Mouse (Mus musculus) kidney, embryonic 14.5 days (tissue): ENCODE data around the gene Stx6. TPM values are rescaled to one million over a fixed set of nuclear protein-coding genes. Genes with fewer than 3 reads are reported as not detected.

ENCODE experiments used
- ATAC-seq: fragments of 200-750 bp; cut with Nextera tagmentation; 2 replicates; pipeline ENCODE4 v1.8.0; 2017; ENCODE audit warnings: moderate number of reproducible peaks, mild to moderate bottlenecking, moderate TSS enrichment, moderate library complexity; ENCODE audit not compliant: low FRiP score, low TSS enrichment
- H3K27ac ChIP-seq: fragments of 300-500 bp; sonication (generic); 2 replicates; pipeline ENCODE4 v1.5.1; 2014; ENCODE audit warnings: low read depth, mild to moderate bottlenecking, low read length, moderate library complexity, mixed read lengths
- H3K27me3 ChIP-seq: fragments of 300-500 bp; sonication (generic); 2 replicates; pipeline ENCODE4 v1.6.1; 2014; ENCODE audit warnings: mild to moderate bottlenecking, low read length; ENCODE audit not compliant: control insufficient read depth, insufficient read depth
- H3K36me3 ChIP-seq: fragments of 300-500 bp; sonication (generic); 2 replicates; pipeline ENCODE4 v1.6.1; 2014; ENCODE audit warnings: low read length, mixed read lengths; ENCODE audit not compliant: control insufficient read depth, insufficient read depth
- H3K4me1 ChIP-seq: fragments of 300-500 bp; sonication (generic); 2 replicates; pipeline ENCODE4 v1.6.1; 2014; ENCODE audit warnings: low read length, mixed read lengths; ENCODE audit not compliant: control insufficient read depth, insufficient read depth
- H3K4me2 ChIP-seq: fragments of 300-500 bp; sonication (generic); replicated peaks from 2 replicates; pipeline ENCODE4 v1.6.1; 2014; ENCODE audit warnings: low read depth, mild to moderate bottlenecking, low read length
- H3K4me3 ChIP-seq: fragments of 300-500 bp; sonication (generic); 2 replicates; pipeline ENCODE4 v1.5.1; 2014; ENCODE audit warnings: mild to moderate bottlenecking, low read length
- H3K9ac ChIP-seq: fragments of 300-500 bp; sonication (generic); 2 replicates; pipeline ENCODE4 v1.6.1; 2014; ENCODE audit warnings: low read depth, mild to moderate bottlenecking, low read length, moderate library complexity
- H3K9me3 ChIP-seq: fragments of 300-500 bp; sonication (generic); 2 replicates; pipeline ENCODE4 v1.6.1; 2016; ENCODE audit warnings: low read length; ENCODE audit not compliant: control insufficient read depth
- WGBS: fragments of 180-500 bp; shearing (Covaris S2); extraction: QIAGEN DNeasy Blood & Tissue Kit; methylation state at CpG from one replicate; pipeline ENCODE4 v1.1.7; 2014; 5-methylcytosine and 5-hydroxymethylcytosine counted together
- polyA plus RNA-seq: library from polyadenylated mRNA; unstranded; fragments of >200 nt; fragmentation: Nextera tagmentation; extraction: Ambion mirVana; gene quantifications from 2 replicates; pipeline ENCODE4 v1.2.1, GENCODE M21; 2014

Gene Stx6
- polyA plus RNA-seq, 1 experiment from 2014 or later, result 86.8 TPM

DNA sequence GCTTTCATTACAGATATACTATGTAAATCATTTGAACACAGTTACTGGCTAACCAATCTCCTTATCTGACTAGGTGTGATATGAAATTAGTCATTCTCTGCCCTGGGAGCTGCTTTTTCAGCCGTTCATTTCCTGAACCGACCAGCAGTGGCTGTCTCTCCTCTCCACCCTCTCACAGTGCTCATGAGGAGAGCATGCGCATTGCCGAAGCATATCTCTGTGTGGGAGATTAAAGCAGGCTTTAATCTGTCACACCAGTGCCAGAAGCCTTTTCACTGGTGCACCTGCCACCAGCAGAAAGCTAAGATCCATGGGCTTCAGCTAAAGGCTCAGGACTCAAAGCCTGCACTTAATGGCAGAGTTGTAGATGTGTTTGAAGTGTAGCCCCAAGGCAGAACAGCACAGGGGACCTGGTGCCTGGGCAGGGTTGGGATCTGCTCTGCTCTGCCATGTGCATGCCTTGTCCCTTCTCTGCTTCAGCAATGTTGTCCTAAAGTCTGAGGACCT is 42.9 kb downstream of the Stx6 start:
- WGBS, result 68% methylated on average over 4 of the region's 4 CpGs

DNA sequence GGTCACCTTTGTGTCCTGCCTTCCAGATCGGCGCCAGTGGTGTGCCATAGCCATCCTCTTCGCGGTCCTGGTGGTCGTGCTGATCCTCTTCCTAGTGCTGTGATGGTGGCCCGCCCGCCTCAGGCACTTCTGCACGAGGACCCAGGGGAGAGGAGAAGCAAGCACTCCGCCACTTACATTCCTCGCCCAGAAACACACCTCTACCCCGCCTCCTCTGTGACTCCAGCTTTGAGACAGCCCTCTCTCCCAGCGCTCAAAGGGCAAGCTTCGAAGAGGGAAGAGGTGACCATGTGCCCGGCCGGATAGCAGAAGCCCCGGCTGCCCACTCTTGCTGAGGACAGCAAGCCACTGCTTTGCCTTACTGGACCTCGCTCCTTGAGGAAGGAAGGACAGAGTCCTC is 43.4 kb downstream of the Stx6 start:
- Histone ChIP-seq H3K4me1 (peaks cover 9% of the 10 kb centered on the region), H3K4me2 (no peak overlapping the region), H3K27me3 (no peaks in the 10 kb centered on the region), H3K27ac (no peak overlapping the region), H3K9me3 (no peaks in the 10 kb centered on the region), H3K9ac (no peak overlapping the region), H3K4me3 (no peak overlapping the region), H3K36me3 (peaks cover 62% of the 10 kb centered on the region)
- no peak; the same call in 1 of the 2 replicates for ATAC-seq
- WGBS, result 77% methylated on average over 17 of the region's 17 CpGs

More for the DNA sequence above, 42.9 kb downstream of the Stx6 start:
- Histone ChIP-seq H3K4me3 (no peak overlapping the region), H3K36me3 (peaks cover 60% of the 10 kb centered on the region), H3K4me2 (no peak overlapping the region), H3K27me3 (no peaks in the 10 kb centered on the region), H3K9me3 (no peaks in the 10 kb centered on the region), H3K4me1 (peaks cover 9% of the 10 kb centered on the region), H3K9ac (no peak overlapping the region), H3K27ac (no peak overlapping the region)
- ATAC-seq, result no peak

DNA sequence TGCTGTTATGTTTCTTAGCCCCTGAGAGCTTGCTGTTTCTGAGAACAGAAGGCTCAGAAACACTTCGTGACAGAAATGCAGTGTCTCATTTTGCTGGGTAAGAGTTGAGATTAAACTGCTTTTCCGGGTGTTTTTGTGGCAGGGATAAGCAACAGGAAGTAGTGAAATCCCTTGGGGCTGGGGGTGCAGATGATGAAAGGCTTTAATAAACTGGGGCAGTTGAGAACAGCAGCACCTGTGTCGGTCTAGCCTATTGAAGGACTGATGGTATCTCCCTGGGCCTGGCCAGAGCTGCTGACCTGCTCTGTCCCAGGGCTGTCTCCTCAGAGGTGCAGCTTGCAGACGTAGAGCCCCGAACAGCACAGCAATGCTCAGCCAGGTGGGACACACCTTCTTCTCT is 44.0 kb downstream of the Stx6 start:
- Histone ChIP-seq H3K4me1 (peaks cover 9% of the 10 kb centered on the region), H3K27ac (no peak overlapping the region), H3K9ac (no peak overlapping the region), H3K36me3 (peaks cover 61% of the 10 kb centered on the region), H3K4me3 (no peak overlapping the region), H3K4me2 (no peak overlapping the region), H3K9me3 (no peaks in the 10 kb centered on the region), H3K27me3 (no peaks in the 10 kb centered on the region)
- 76% methylated on average over 5 of the region's 5 CpGs for WGBS
- ATAC-seq, result no peak

- Histone ChIP-seq H3K9ac (no peak overlapping the region), H3K27ac (no peak overlapping the region), H3K4me2 (no peak overlapping the region), H3K36me3 (peaks cover 59% of the 10 kb centered on the region), H3K9me3 (no peaks in the 10 kb centered on the region), H3K27me3 (no peaks in the 10 kb centered on the region), H3K4me3 (no peak overlapping the region), H3K4me1 (peaks cover 9% of the 10 kb centered on the region)
- 81% methylated on average over 7 of the region's 7 CpGs for WGBS
- ATAC-seq, result no peak
Observed at GRCm38 (mm10) chr1:155203101-155203500, 44.6 kb downstream of the Stx6 start.

GRCm38 (mm10) chr1:155203954-155204353 is 45.4 kb downstream of the Stx6 start:
- no peak overlapping the region for H3K27ac ChIP-seq
- no peak overlapping the region for H3K4me2 ChIP-seq
- peaks cover 9% of the 10 kb centered on the region for H3K4me1 ChIP-seq
- 97% methylated on average over 12 of the region's 12 CpGs for WGBS
- no peaks in the 10 kb centered on the region for H3K27me3 ChIP-seq
- no peak for ATAC-seq
- no peak overlapping the region for H3K9ac ChIP-seq
- H3K36me3 ChIP-seq, result peaks cover 51% of the 10 kb centered on the region
- H3K9me3 ChIP-seq, result no peaks in the 10 kb centered on the region
- no peak overlapping the region for H3K4me3 ChIP-seq

DNA sequence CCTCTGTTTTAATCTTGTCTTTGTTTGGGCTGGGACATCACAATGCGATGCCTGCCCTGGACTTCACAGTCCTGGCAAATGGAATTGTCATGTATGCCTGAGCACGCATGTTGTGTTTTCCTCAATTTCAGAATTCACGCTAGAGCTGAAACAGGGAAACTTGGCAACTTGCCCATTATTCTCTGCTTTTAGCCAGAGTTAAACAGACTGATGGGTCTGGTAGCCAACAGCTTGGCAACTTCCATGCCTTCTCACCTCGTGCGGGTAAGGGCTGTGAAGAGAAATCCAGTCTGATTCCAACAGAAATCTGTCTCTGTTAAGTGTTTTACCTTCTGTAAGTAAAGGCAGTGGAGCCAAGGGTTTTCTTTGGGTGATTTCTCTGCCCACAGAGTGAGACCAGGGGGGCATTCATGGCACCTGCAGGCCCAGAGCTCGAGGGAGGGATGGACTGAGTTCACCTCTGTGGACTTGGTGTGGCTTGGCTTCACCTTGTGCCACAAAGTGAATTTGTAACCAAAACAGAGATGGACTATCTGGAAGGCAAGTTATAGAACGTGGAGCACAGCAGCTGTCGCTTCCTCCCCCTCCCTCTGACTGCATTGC is 46.1 kb downstream of the Stx6 start:
- Histone ChIP-seq H3K9ac (no peak overlapping the region), H3K4me3 (no peak overlapping the region), H3K9me3 (no peaks in the 10 kb centered on the region), H3K36me3 (peaks cover 46% of the 10 kb centered on the region), H3K4me2 (no peak overlapping the region), H3K4me1 (peaks cover 9% of the 10 kb centered on the region), H3K27me3 (no peaks in the 10 kb centered on the region), H3K27ac (no peak overlapping the region)
- WGBS, result 81% methylated on average over 8 of the region's 8 CpGs
- no peak for ATAC-seq

- WGBS, result 55% methylated on average over 7 of the region's 7 CpGs
- Histone ChIP-seq H3K9me3 (no peaks in the 10 kb centered on the region), H3K4me2 (no peak overlapping the region), H3K27me3 (no peaks in the 10 kb centered on the region), H3K27ac (no peak overlapping the region), H3K36me3 (peaks cover 39% of the 10 kb centered on the region), H3K4me1 (peaks cover 11% of the 10 kb centered on the region), H3K9ac (no peak overlapping the region), H3K4me3 (no peak overlapping the region)
- ATAC-seq, result no peak
Observed at GRCm38 (mm10) chr1:155205311-155205710, 46.8 kb downstream of the Stx6 start.

- Histone ChIP-seq H3K4me3 (no peak overlapping the region), H3K27me3 (no peaks in the 10 kb centered on the region), H3K27ac (no peak overlapping the region), H3K9ac (no peak overlapping the region), H3K36me3 (peaks cover 34% of the 10 kb centered on the region), H3K9me3 (no peaks in the 10 kb centered on the region), H3K4me2 (no peak overlapping the region), H3K4me1 (peaks cover 16% of the 10 kb centered on the region)
- 64% methylated on average over 19 of the region's 19 CpGs for WGBS
- no peak for ATAC-seq
Observed at GRCm38 (mm10) chr1:155205822-155206660, 47.5 kb downstream of the Stx6 start.

- Histone ChIP-seq H3K4me3 (no peak overlapping the region), H3K9me3 (no peaks in the 10 kb centered on the region), H3K36me3 (peaks cover 17% of the 10 kb centered on the region), H3K27ac (no peak overlapping the region), H3K9ac (no peak overlapping the region), H3K4me2 (no peak overlapping the region), H3K27me3 (no peaks in the 10 kb centered on the region), H3K4me1 (peaks cover 30% of the 10 kb centered on the region)
- no peak for ATAC-seq
- WGBS, result 76% methylated on average over 3 of the region's 3 CpGs
Observed at GRCm38 (mm10) chr1:155207859-155208258, 49.3 kb downstream of the Stx6 start.
